In genomic region chr3:98086441-98086840, GRCm38 (mm10) we compare ENCODE assay signal across 14 mouse cellular contexts.
A peak's percentile ranks its signal among the peaks of the same experiment; 100 is the strongest.
DNase-seq lines count a peak whose midpoint lies in the region; ATAC-seq and TF ChIP-seq lines count a peak whose summit lies in the region.
"Had no signal": no experiment of that assay in that cellular context is flagged by ENCODE, and none has a peak within 500 bp of the region (broad histone marks: within the 10 kb centered on the region; RNA-seq: fewer than 3 reads in every experiment).

No protein-coding gene starts in this region.

- H3K4me1 ChIP-seq in heart, adult 2 months (ENCODE audit: control insufficient read depth, insufficient read depth, low read length): peaks cover 6% of the 10 kb centered on the region
- H3K4me1 ChIP-seq in lung, embryonic 14.5 days (ENCODE audit: insufficient read depth): 0 out of 2 replicates have a peak, but pooled peaks cover 4% of the 10 kb centered on the region
- H3K4me1 ChIP-seq in limb, embryonic 12.5 days (replicated peaks): peaks cover 59% of the 10 kb centered on the region
- H3K4me1 ChIP-seq in stomach, embryonic 15.5 days: peaks cover 19% of the 10 kb centered on the region

- TF ChIP-seq EP300 in heart, adult 2 months (IDR thresholded peaks at IDR 0.05; ENCODE audit: insufficient read depth, low read depth, low read length): no peak

- DNase-seq in heart, adult 2 months: no peak
- DNase-seq in heart, postnatal 4 days: no peak
- DNase-seq in lung, embryonic 14.5 days: no peak
- no peak for DNase-seq in lung, adult 18-20 months
- DNase-seq in ovary, postnatal 14 days (ENCODE audit: low spot score): no peak
- DNase-seq in right cerebral cortex, postnatal 36 days (ENCODE audit: low spot score in 2 of 2): no peak
- DNase-seq: kidney, adult 11 months; right cerebral cortex, postnatal 4 days had no signal

- H3K27ac ChIP-seq in heart, adult 2 months: peak overlapping the region; percentile 12; the same call in 1 of the 2 replicates
- peak overlapping the region; percentile 63; the same call in 1 of the 2 replicates for H3K27ac ChIP-seq in lung, embryonic 14.5 days (ENCODE audit: low read depth)
- peak overlapping the region; percentile 90 for H3K27ac ChIP-seq in limb, embryonic 12.5 days
- peak overlapping the region; percentile 82 for H3K27ac ChIP-seq in stomach, embryonic 15.5 days
- H3K27ac ChIP-seq: midbrain, embryonic 13.5 days had no signal

- WGBS in heart, adult 2 months: 85% methylated on average over 4 of the region's 4 CpGs
- WGBS in lung, embryonic 14.5 days: 62% methylated on average over 4 of the region's 4 CpGs
- WGBS in limb, embryonic 12.5 days: 20% methylated on average over 4 of the region's 4 CpGs
- 49% methylated on average over 4 of the region's 4 CpGs for WGBS in stomach, embryonic 15.5 days

- no peaks in the 10 kb centered on the region for H3K9me3 ChIP-seq in lung, embryonic 14.5 days (ENCODE audit: low read depth, low read length)
- H3K9me3 ChIP-seq in limb, embryonic 12.5 days: no peaks in the 10 kb centered on the region
- H3K9me3 ChIP-seq in stomach, embryonic 15.5 days: no peaks in the 10 kb centered on the region
- H3K9me3 ChIP-seq: heart, embryonic 12.5 days; midbrain, embryonic 13.5 days had no signal

- H3K36me3 ChIP-seq in heart, adult 2 months (ENCODE audit: control insufficient read depth, insufficient read depth, low read length): no peaks in the 10 kb centered on the region
- H3K36me3 ChIP-seq in lung, embryonic 14.5 days (ENCODE audit: insufficient read depth): peaks cover 33% of the 10 kb centered on the region
- H3K36me3 ChIP-seq in limb, embryonic 12.5 days: peaks cover 45% of the 10 kb centered on the region
- H3K36me3 ChIP-seq in stomach, embryonic 15.5 days: peaks cover 9% of the 10 kb centered on the region
- H3K36me3 ChIP-seq: midbrain, embryonic 13.5 days had no signal

- no peaks in the 10 kb centered on the region for H3K79me2 ChIP-seq in heart, adult 2 months (replicated peaks; ENCODE audit: control insufficient read depth, insufficient read depth, low read length)

- ATAC-seq in lung, embryonic 14.5 days (ENCODE audit: insufficient read depth): no peak
- ATAC-seq in limb, embryonic 12.5 days (ENCODE audit: insufficient number of reproducible peaks, insufficient read depth, low FRiP score, low TSS enrichment, low read depth): peak; percentile 24; the same call in 1 of the 2 replicates
- ATAC-seq in stomach, embryonic 15.5 days (ENCODE audit: insufficient read depth, low FRiP score, low read depth): peak; percentile 14; the same call in 1 of the 2 replicates

- H3K27me3 ChIP-seq in heart, adult 2 months (ENCODE audit: control insufficient read depth, insufficient read depth, low read length): no peaks in the 10 kb centered on the region; the same call in 1 of the 2 replicates
- H3K27me3 ChIP-seq in lung, embryonic 14.5 days (ENCODE audit: insufficient read depth, low read length): no peaks in the 10 kb centered on the region
- H3K27me3 ChIP-seq in limb, embryonic 12.5 days: no peaks in the 10 kb centered on the region
- no peaks in the 10 kb centered on the region for H3K27me3 ChIP-seq in stomach, embryonic 15.5 days (replicated peaks)
- H3K27me3 ChIP-seq: heart, embryonic 12.5 days; midbrain, embryonic 13.5 days; Patski had no signal

- TF ChIP-seq POLR2A in heart, adult 2 months (IDR thresholded peaks at IDR 0.05; ENCODE audit: insufficient read depth, low read depth, low read length): no peak

- TF ChIP-seq CTCF in heart, adult 2 months (IDR thresholded peaks at IDR 0.05): no peak
- no peak for TF ChIP-seq CTCF in lung, embryonic 14.5 days (IDR thresholded peaks at IDR 0.05; ENCODE audit: low read depth)

- H3K4me3 ChIP-seq in heart, adult 2 months: no peak overlapping the region
- H3K4me3 ChIP-seq in lung, embryonic 14.5 days (ENCODE audit: low read depth, low read length): no peak overlapping the region
- no peak overlapping the region for H3K4me3 ChIP-seq in limb, embryonic 12.5 days (replicated peaks)
- H3K4me3 ChIP-seq in stomach, embryonic 15.5 days (replicated peaks): no peak overlapping the region
- H3K4me3 ChIP-seq: erythroblast, embryonic 14.5 days; heart, embryonic 12.5 days; midbrain, embryonic 13.5 days had no signal

- no peak overlapping the region for H3K4me2 ChIP-seq in lung, embryonic 14.5 days
- H3K4me2 ChIP-seq in limb, embryonic 12.5 days: no peak overlapping the region
- no peak overlapping the region for H3K4me2 ChIP-seq in stomach, embryonic 15.5 days
- H3K4me2 ChIP-seq: heart, embryonic 12.5 days; midbrain, embryonic 13.5 days had no signal

- H3K9ac ChIP-seq in heart, adult 2 months (ENCODE audit: low read depth, low read length): no peak overlapping the region
- no peak overlapping the region for H3K9ac ChIP-seq in lung, embryonic 14.5 days
- no peak overlapping the region for H3K9ac ChIP-seq in limb, embryonic 12.5 days (replicated peaks)
- H3K9ac ChIP-seq in stomach, embryonic 15.5 days: no peak overlapping the region
- H3K9ac ChIP-seq: heart, embryonic 12.5 days; midbrain, embryonic 13.5 days had no signal

- intact Hi-C loops in heart, adult 2 months (cut with DNase I): no loop called here

Comparison
In these comparisons a context has a peak if more than half of its experiments do, and no peak if none do; other contexts are left out.
1. H3K27ac ChIP-seq: peak in every context shown above with its lines; median percentile 90 in limb, embryonic 12.5 days; 82 in stomach, embryonic 15.5 days; 63 in lung, embryonic 14.5 days; 12 in heart, adult 2 months.